Mouse (Mus musculus) frontal cortex, postnatal 10 days (tissue): ENCODE data around the gene Lpin3.

Experiments
- DNase-seq, 2 experiments: peaks; one replicate each; pipeline ENCODE4 v3.0.0; 2022; ENCODE audit warnings: low spot score in 2 of 2, mixed read lengths in 1 of 2

Gene Lpin3

DNA sequence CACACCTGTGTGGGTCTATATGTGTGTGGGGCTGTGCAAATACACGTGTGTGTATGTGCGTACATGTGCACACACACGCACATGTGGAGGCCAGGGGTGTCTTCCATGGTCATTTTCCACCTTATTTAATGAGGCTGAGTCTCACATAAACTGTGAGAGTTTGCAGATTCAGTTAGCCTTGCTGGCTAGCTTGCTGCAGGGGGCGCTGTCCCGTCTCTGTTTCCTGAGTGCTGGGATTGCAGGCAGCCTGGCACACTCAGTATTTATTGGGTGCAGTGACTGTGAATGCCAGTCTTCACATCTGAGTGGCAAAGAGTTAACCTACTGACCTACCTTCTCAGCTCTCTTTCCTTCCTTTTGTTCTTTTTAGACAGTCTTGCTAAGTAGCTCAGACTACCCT, 53.4 kb downstream of the Lpin3 start:
- DNase-seq = no peak

DNA sequence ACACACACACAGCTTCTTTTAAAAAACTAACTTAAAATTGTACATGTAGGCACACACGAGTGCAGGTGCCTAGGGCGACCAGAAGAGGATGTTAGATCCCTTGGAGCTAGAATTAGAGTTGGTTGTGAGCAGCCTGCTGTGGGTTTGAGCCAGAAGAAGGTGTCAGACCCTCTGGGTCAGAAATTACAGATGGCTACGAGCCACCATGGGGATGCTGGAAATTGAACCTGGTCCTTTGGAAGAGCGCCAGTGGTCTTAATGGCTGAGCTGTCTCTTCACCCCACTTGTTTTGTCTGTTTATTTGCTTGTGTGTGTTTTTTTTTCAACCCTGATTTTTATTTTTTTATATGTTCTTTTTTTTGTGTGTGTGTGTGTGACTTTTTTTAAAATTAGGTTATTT, 54.0 kb downstream of the Lpin3 start:
- no peak for DNase-seq

- no peak for DNase-seq
These were observed 60.6 kb downstream of the Lpin3 start for GRCm38 (mm10) chr2:160940930-160941709.

GRCm38 (mm10) chr2:160942443-160942842, 62.0 kb downstream of the Lpin3 start:
- DNase-seq = no peak

DNA sequence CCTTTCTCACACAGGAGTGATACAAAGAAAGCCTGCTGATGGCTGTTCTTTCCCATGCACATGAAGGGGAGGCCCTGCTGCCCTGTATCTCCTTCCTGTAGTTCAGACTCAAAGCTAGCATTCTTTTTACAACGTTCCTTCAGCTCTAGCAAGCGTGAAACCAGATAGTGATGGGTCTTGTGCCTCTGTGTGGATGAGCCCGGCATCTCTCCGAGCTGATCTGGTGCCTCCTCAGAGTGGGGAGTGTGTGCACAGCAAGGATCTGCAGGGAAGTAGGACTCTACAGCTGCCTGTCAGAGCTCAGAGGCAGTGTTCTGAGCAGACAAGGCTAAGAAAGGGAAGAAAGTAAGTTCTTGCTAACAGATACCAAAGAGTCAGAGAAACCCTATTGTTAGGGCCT, 71.1 kb downstream of the Lpin3 start:
- DNase-seq = no peak

DNA sequence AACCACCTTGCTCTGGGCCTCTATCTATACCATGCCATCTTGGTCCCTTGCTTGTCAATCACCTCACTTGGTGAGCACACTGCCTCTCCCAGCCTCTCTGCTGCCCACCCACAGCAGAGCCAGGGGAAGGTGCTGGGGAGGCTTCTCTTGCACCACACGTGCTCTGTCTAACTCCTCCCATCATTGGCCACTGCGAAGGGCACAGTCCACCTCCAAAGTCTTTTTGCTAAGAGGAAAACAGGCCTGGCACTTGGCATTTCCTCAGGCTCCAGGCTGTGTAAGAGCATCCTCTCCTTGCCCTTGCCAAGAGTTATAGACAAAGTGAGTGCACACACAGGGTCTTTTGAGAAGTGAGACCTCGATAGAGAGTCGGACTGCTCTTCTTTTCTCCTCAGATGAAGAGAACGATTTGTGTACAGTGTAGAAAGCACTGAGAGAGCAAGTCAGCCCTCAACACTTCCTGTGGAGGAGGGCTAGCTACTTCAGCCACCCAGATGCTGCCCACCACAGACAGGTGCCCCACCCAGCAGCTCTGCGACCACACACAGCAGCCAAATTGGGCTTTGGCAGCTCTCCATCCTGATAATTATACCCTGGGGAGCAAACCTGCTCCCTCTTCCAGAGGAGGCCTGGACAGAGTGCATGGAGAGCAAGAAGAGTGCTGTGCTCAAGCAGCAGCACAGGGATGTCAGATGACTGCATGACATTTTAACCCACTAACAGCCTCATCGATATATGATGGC, 72.8 kb downstream of the Lpin3 start:
- DNase-seq = no peak

- DNase-seq = no peak
These were observed 74.1 kb downstream of the Lpin3 start for GRCm38 (mm10) chr2:160954541-160954940.

DNA sequence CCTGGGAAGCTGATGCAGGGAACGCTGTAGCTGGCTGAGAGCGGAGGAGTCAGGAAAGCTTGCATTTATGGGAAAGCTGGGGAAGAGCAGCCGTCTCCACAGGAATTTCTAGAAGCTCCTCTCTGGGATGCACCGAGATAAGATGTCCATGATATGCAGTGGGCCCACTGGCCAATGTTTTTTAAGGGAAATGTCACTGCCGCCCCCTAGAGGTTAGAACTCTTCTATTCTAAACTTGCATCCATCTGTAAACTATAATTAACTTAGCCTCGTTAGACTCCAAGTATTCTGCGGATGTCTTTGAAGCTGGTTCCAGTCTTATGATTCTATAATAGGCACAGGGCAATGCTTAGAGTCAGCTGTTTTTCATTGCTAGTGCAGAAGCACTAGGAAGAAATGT, 74.9 kb downstream of the Lpin3 start:
- peak; percentile 34 to 49 for DNase-seq
